Mouse (Mus musculus): ENCODE measurements around the gene Brox. TPM values are rescaled to one million over a fixed set of nuclear protein-coding genes. Genes with fewer than 3 reads are reported as not detected.

Gene Brox
- polyA plus RNA-seq (2015; fragmentation: Nextera tagmentation; extraction: Ambion mirVana), result 27.5 and 32.6 TPM in 2 replicates

DNA sequence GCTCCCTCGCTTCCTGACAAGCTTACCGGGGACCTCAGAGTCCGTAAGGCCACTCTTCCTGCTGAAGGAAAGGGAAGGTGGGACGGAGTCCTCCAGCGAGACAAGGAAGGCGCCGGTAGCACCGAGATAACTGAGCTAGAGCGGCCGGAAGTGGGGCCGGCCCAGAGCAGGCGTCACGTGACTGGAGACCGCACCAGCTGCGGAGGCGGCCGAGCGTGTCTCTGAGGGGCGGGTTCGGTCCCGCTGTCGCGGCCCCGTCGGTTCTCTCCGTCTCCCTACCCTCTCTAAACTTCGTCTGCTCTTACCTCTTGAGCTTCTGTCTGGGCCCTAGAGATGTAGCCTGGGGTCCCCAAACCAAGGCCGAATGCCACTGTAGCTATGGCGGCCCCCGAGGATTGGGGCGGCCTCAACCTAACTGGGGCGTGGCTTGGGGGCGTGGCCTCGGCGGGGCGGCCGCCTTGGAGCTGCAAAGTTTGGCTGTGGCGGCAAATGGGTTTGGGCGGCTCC is at the start of gene Brox:
TSS of gene Brox (minus strand) at position 393 of the 507 bp plus-strand sequence.

DNA sequence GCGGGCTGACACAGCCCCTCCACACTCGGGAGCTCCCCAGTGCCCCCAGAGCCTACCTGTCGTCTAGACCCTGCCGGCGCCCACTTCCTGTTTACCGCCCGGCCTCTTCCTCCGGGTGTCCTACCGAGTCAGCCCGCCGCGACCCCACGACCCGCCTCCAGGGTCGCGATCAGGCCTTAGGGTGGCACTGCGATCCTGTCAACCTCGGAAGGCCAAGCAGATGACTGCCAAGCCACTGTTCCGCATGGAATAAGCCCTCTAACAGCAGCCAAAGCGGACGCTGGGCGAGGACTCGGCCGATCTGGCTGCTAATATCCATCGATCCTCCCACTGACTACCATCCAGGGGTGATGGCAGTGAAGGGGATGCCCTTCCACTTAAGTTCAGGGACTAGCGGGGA is 604 bp downstream of the Brox start, which contains the start of gene Aida:
TSS of gene Aida (plus strand) at position 126 of the 400 bp plus-strand sequence.

Other genes with a start within 250 kb of the Brox start
- gene Disp1, start 75.7 kb downstream of the Brox start, polyA plus RNA-seq (2015; fragmentation: Nextera tagmentation; extraction: Ambion mirVana), result 5.6 and 5.7 TPM in 2 replicates
- 29.1 and 30.6 TPM in 2 replicates for gene Aida, start 679 bp downstream of the Brox start, polyA plus RNA-seq (2015; fragmentation: Nextera tagmentation; extraction: Ambion mirVana)
- gene Mia3, start 72.3 kb upstream of the Brox start, polyA plus RNA-seq (2015; fragmentation: Nextera tagmentation; extraction: Ambion mirVana), result 53.2 and 66.3 TPM in 2 replicates
- gene Taf1a, start 91.7 kb upstream of the Brox start, polyA plus RNA-seq (2015; fragmentation: Nextera tagmentation; extraction: Ambion mirVana), result 20.0 and 21.8 TPM in 2 replicates
- gene Hhipl2, start 120.9 kb upstream of the Brox start, polyA plus RNA-seq (2015; fragmentation: Nextera tagmentation; extraction: Ambion mirVana), result not detected in 2 replicates